Mouse (Mus musculus): Measurements from ENCODE around the gene Wnt5b.

- TF ChIP-seq CTCF (IDR thresholded peaks at IDR 0.05; ENCODE audit: low read depth) (no peak), EP300 (IDR thresholded peaks at IDR 0.05; ENCODE audit: low read depth) (no peak)
Measured at GRCm38 (mm10) chr6:119475988-119476387, 68.2 kb downstream of the Wnt5b start.

Data from liver, embryonic 14.5 days (tissue).